Mouse (Mus musculus): ENCODE data around the gene Olfr371. TPM values are rescaled to one million over a fixed set of nuclear protein-coding genes. Genes with fewer than 3 reads are reported as not detected.

Olfr371 gene
- not detected in 2 replicates for polyA plus RNA-seq (2016; fragmentation: Nextera tagmentation; extraction: Ambion mirVana)

DNA sequence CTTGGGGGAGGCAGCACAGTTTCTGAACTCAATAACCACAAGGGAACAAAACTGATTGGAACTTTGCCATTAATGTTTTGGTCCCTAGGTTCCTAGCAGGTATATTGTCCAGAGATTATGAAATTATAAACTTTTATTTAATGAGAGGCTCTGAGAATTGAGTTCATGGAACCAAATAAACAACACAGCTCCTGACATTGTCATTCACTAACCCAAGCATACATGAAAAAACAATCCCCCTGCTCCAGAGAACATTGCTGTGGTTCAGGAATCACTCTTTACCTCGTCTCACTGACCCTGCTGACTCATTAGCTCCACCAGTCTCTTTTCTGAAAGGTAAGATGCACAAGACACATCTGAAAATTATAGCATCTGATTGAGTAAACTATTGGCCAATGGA is at the start of gene Olfr371:
TSS of gene Olfr371 (plus strand) at position 301 of the 400 bp plus-strand sequence.
- Histone ChIP-seq H3K9ac (no peak within 1 kb of the TSS), H3K36me3 (no peaks in the 10 kb centered on the region), H3K27ac (no peak within 1 kb of the TSS), H3K27me3 (replicated peaks) (no peaks in the 10 kb centered on the region), H3K4me3 (no peak within 1 kb of the TSS), H3K4me1 (no peaks in the 10 kb centered on the region), H3K9me3 (replicated peaks) (no peaks in the 10 kb centered on the region), H3K4me2 (no peak within 1 kb of the TSS)
- WGBS (ENCODE audit: insufficient replicate concordance), result 20% methylated on average over 1 of the region's 1 CpGs
- ATAC-seq, result no peak

DNA sequence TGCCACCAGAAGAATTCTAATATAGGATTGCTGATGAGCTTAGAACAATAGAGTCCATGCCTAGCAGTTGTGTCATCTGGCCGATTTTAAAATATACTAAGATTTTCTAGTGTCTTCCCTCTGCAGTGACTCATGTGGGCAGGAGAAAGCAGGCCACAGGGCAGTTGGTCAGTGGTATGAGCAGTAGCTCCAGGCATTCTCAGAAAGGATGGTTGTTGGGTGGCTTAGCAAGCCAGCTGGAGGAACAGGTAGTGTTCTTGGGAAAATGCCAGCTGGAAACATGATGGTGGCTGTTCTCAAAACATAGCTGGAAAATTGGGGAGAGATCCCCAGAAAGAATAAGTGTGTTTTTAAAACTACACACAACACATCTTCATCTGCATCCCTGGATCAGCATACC is 33.4 kb upstream of the Olfr371 start:
- Histone ChIP-seq H3K9me3 (replicated peaks) (0 out of 2 replicates have a peak, but pooled peaks cover 3% of the 10 kb centered on the region), H3K9ac (no peak overlapping the region), H3K4me2 (no peak overlapping the region), H3K4me3 (no peak overlapping the region), H3K4me1 (no peaks in the 10 kb centered on the region), H3K27me3 (replicated peaks) (no peaks in the 10 kb centered on the region), H3K27ac (no peak overlapping the region), H3K36me3 (no peaks in the 10 kb centered on the region)
- ATAC-seq, result no peak
- WGBS (ENCODE audit: insufficient replicate concordance), result 46% methylated on average over 1 of the region's 1 CpGs

DNA sequence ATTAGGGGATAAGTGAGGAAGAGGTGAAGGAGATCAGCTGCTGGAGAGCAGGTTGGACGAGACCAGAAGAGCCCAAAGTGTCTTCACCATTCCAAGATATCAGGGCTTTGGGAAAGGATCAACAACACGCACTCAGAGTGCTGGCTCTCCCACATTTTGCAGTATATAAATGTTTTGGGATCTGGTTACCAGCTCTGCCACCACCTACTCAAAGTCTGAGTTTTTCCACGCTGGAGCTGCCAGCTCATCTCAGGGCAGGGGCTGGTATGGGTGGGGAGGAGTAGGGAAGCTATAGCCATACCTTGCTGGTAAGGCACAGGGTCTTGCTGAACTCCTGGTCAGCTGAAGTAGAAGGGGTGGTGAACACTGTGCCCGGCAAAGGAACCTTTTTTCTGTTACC is 5.6 kb upstream of the Olfr371 start:
- H3K4me1 ChIP-seq, result no peaks in the 10 kb centered on the region
- H3K9ac ChIP-seq, result no peak overlapping the region
- no peak for ATAC-seq
- no peak overlapping the region for H3K4me2 ChIP-seq
- 53% methylated on average over 4 of the region's 4 CpGs for WGBS (ENCODE audit: insufficient replicate concordance)
- H3K9me3 ChIP-seq (replicated peaks), result no peaks in the 10 kb centered on the region
- H3K4me3 ChIP-seq, result no peak overlapping the region
- no peaks in the 10 kb centered on the region for H3K27me3 ChIP-seq (replicated peaks)
- no peaks in the 10 kb centered on the region for H3K36me3 ChIP-seq
- H3K27ac ChIP-seq, result no peak overlapping the region

DNA sequence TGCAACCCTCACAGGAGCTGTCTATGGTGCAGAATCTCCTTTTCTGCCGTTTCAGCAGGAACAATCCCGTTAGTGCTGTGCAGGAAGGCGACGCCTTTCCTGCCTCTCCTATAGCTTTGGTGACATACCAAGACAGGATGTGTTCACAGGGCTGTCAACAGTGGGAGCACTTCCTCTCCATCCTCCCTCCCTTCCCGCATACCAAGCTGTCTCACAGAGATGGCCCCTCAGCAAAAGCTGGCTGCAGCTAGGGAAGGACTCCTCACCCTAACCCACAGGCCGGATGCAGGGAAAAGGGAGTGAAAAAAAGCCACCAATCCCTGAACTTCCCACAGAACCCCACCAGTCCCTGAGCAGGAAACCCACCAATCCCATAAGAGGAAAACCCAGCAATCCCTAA is 4.8 kb upstream of the Olfr371 start:
- Histone ChIP-seq H3K9me3 (replicated peaks) (no peaks in the 10 kb centered on the region), H3K27me3 (replicated peaks) (no peaks in the 10 kb centered on the region), H3K4me1 (no peaks in the 10 kb centered on the region), H3K27ac (no peak overlapping the region), H3K36me3 (no peaks in the 10 kb centered on the region), H3K4me3 (no peak overlapping the region), H3K9ac (no peak overlapping the region), H3K4me2 (no peak overlapping the region)
- 25% methylated on average over 6 of the region's 6 CpGs for WGBS (ENCODE audit: insufficient replicate concordance)
- ATAC-seq, result peak; percentile 60; the same call in 1 of the 2 replicates

DNA sequence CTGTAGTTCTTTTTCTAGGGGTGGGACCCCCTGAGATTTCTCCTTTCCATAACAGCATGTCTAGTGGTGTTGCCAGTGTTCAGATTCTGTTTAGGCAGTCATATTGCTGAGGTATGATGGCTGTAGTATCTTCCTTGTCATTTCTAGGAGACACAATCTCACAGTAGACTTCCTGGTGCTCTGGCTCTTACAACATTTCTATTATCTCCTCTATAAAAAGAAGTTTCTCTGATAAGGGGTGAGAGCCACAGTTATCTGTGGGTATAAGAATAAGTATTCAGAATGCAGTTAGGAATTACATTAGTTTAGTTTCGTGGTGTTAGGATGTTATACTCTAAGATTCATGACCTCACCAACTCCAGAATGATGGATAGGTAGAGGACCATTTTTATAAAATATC is 1.5 kb downstream of the Olfr371 start:
- H3K27ac ChIP-seq, result no peak overlapping the region
- H3K4me2 ChIP-seq, result no peak overlapping the region
- no peaks in the 10 kb centered on the region for H3K9me3 ChIP-seq (replicated peaks)
- no peaks in the 10 kb centered on the region for H3K36me3 ChIP-seq
- no peaks in the 10 kb centered on the region for H3K27me3 ChIP-seq (replicated peaks)
- ATAC-seq, result no peak
- no peak overlapping the region for H3K4me3 ChIP-seq
- 54% methylated on average over 1 of the region's 1 CpGs for WGBS (ENCODE audit: insufficient replicate concordance)
- no peak overlapping the region for H3K9ac ChIP-seq
- no peaks in the 10 kb centered on the region for H3K4me1 ChIP-seq

Other genes with a start within 250 kb of the Olfr371 start
- 18.0 and 18.3 TPM in 2 replicates for gene Junb, start 247.3 kb upstream of the Olfr371 start, polyA plus RNA-seq (2016; fragmentation: Nextera tagmentation; extraction: Ambion mirVana)
- 10.8 and 10.9 TPM in 2 replicates for gene Hook2, start 235.4 kb upstream of the Olfr371 start, polyA plus RNA-seq (2016; fragmentation: Nextera tagmentation; extraction: Ambion mirVana)
- gene Best2, start 211.5 kb upstream of the Olfr371 start, polyA plus RNA-seq (2016; fragmentation: Nextera tagmentation; extraction: Ambion mirVana), result not detected in 2 replicates
- gene Asna1, start 200.7 kb upstream of the Olfr371 start, polyA plus RNA-seq (2016; fragmentation: Nextera tagmentation; extraction: Ambion mirVana), result 85.8 and 87.3 TPM in 2 replicates
- 133 and 139 TPM in 2 replicates for gene Trir, start 199.2 kb upstream of the Olfr371 start, polyA plus RNA-seq (2016; fragmentation: Nextera tagmentation; extraction: Ambion mirVana)
- gene Tnpo2, start 189.1 kb upstream of the Olfr371 start, polyA plus RNA-seq (2016; fragmentation: Nextera tagmentation; extraction: Ambion mirVana), result 31.1 and 32.3 TPM in 2 replicates
- gene Fbxw9, start 165.9 kb upstream of the Olfr371 start, polyA plus RNA-seq (2016; fragmentation: Nextera tagmentation; extraction: Ambion mirVana), result 8.5 and 9.5 TPM in 2 replicates
- gene Gm5741, start 158.0 kb upstream of the Olfr371 start, polyA plus RNA-seq (2016; fragmentation: Nextera tagmentation; extraction: Ambion mirVana), result 0.80 TPM in 1 of 2 replicates, not detected in the other
- 51.6 and 52.3 TPM in 2 replicates for gene Dhps, start 154.2 kb upstream of the Olfr371 start, polyA plus RNA-seq (2016; fragmentation: Nextera tagmentation; extraction: Ambion mirVana)
- 80.1 and 87.7 TPM in 2 replicates for gene Wdr83os, start 145.2 kb upstream of the Olfr371 start, polyA plus RNA-seq (2016; fragmentation: Nextera tagmentation; extraction: Ambion mirVana)
- gene Wdr83, start 144.7 kb upstream of the Olfr371 start, polyA plus RNA-seq (2016; fragmentation: Nextera tagmentation; extraction: Ambion mirVana), result 30.8 and 33.1 TPM in 2 replicates
- gene Man2b1, start 142.7 kb upstream of the Olfr371 start, polyA plus RNA-seq (2016; fragmentation: Nextera tagmentation; extraction: Ambion mirVana), result 23.5 and 26.7 TPM in 2 replicates
- 0.35 and 0.66 TPM in 2 replicates for gene Zfp791, start 102.9 kb upstream of the Olfr371 start, polyA plus RNA-seq (2016; fragmentation: Nextera tagmentation; extraction: Ambion mirVana)
- not detected in 2 replicates for gene Cks1brt, start 74.1 kb upstream of the Olfr371 start, polyA plus RNA-seq (2016; fragmentation: Nextera tagmentation; extraction: Ambion mirVana)
- 111 and 117 TPM in 2 replicates for gene Orc6, start 73.6 kb downstream of the Olfr371 start, polyA plus RNA-seq (2016; fragmentation: Nextera tagmentation; extraction: Ambion mirVana)
- gene Vps35, start 73.8 kb downstream of the Olfr371 start, polyA plus RNA-seq (2016; fragmentation: Nextera tagmentation; extraction: Ambion mirVana), result 129 and 133 TPM in 2 replicates
- 40.7 and 42.5 TPM in 2 replicates for gene Mylk3, start 160.4 kb downstream of the Olfr371 start, polyA plus RNA-seq (2016; fragmentation: Nextera tagmentation; extraction: Ambion mirVana)
- gene 4921524J17Rik, start 206.8 kb downstream of the Olfr371 start, polyA plus RNA-seq (2016; fragmentation: Nextera tagmentation; extraction: Ambion mirVana), result 23.8 and 25.3 TPM in 2 replicates